Mouse (Mus musculus): ENCODE measurements around the gene Grcc10. TPM values are rescaled to one million over a fixed set of nuclear protein-coding genes. Genes with fewer than 3 reads are reported as not detected.

Gene Grcc10
- polyA plus RNA-seq, 1 experiment = 207 TPM

- peaks cover 9% of the 10 kb centered on the region for H3K4me1 ChIP-seq (ENCODE audit: control insufficient read depth, insufficient read depth, low read length)
- no peaks in the 10 kb centered on the region for H3K27me3 ChIP-seq (ENCODE audit: control insufficient read depth, insufficient read depth, low read length)
- H3K36me3 ChIP-seq (ENCODE audit: control insufficient read depth, insufficient read depth, low read length) = peaks cover 7% of the 10 kb centered on the region
- peak overlapping the region; percentile 69 for H3K27ac ChIP-seq (ENCODE audit: control insufficient read depth, insufficient read depth, low read depth, low read length)
- no peak for TF ChIP-seq CTCF (IDR thresholded peaks at IDR 0.05; ENCODE audit: control insufficient read depth, insufficient read depth, insufficient replicate concordance, low read depth, low read length)
- no peak for TF ChIP-seq POLR2A (IDR thresholded peaks at IDR 0.05; ENCODE audit: control insufficient read depth, low read depth, low read length)
- peak overlapping the region; percentile 53 for H3K4me3 ChIP-seq (ENCODE audit: control insufficient read depth, low read depth, low read length)
Measured at GRCm38 (mm10) chr6:124699962-124700610, 41.1 kb downstream of the Grcc10 start.

DNA sequence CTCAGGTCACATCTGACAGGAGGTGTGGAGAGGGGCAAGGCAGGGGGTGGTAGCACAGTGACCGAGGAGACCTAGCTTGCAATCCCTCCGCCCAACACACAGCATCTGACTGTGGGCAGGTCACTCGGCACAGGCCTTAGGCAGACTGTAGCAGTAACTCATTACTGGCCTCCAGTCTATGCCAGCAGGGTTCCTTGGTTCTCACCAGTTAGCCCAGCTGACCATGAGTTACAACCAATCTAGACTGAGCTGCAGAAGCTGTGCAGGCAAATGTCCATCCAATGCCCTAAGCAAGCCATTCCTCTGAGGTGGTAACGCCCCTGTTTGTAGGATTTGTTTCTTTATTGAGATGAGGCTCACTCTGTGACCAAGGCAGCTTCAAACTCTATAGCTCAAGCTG lies 41.8 kb downstream of the Grcc10 start:
- no peak overlapping the region for H3K4me3 ChIP-seq (ENCODE audit: control insufficient read depth, low read depth, low read length)
- H3K27me3 ChIP-seq (ENCODE audit: control insufficient read depth, insufficient read depth, low read length) = no peaks in the 10 kb centered on the region
- peaks cover 9% of the 10 kb centered on the region for H3K4me1 ChIP-seq (ENCODE audit: control insufficient read depth, insufficient read depth, low read length)
- H3K36me3 ChIP-seq (ENCODE audit: control insufficient read depth, insufficient read depth, low read length) = peaks cover 5% of the 10 kb centered on the region
- TF ChIP-seq POLR2A (IDR thresholded peaks at IDR 0.05; ENCODE audit: control insufficient read depth, low read depth, low read length) (no peak), CTCF (IDR thresholded peaks at IDR 0.05; ENCODE audit: control insufficient read depth, insufficient read depth, insufficient replicate concordance, low read depth, low read length) (no peak)
- H3K27ac ChIP-seq (ENCODE audit: control insufficient read depth, insufficient read depth, low read depth, low read length) = no peak overlapping the region; the same call in 1 of the 2 replicates

- peaks cover 9% of the 10 kb centered on the region for H3K4me1 ChIP-seq (ENCODE audit: control insufficient read depth, insufficient read depth, low read length)
- TF ChIP-seq POLR2A (IDR thresholded peaks at IDR 0.05; ENCODE audit: control insufficient read depth, low read depth, low read length) (no peak), CTCF (IDR thresholded peaks at IDR 0.05; ENCODE audit: control insufficient read depth, insufficient read depth, insufficient replicate concordance, low read depth, low read length) (no peak)
- no peak overlapping the region for H3K27ac ChIP-seq (ENCODE audit: control insufficient read depth, insufficient read depth, low read depth, low read length)
- no peaks in the 10 kb centered on the region for H3K27me3 ChIP-seq (ENCODE audit: control insufficient read depth, insufficient read depth, low read length)
- H3K4me3 ChIP-seq (ENCODE audit: control insufficient read depth, low read depth, low read length) = no peak overlapping the region
- H3K36me3 ChIP-seq (ENCODE audit: control insufficient read depth, insufficient read depth, low read length) = peaks cover 5% of the 10 kb centered on the region
Measured at GRCm38 (mm10) chr6:124698751-124699150, 42.4 kb downstream of the Grcc10 start.

DNA sequence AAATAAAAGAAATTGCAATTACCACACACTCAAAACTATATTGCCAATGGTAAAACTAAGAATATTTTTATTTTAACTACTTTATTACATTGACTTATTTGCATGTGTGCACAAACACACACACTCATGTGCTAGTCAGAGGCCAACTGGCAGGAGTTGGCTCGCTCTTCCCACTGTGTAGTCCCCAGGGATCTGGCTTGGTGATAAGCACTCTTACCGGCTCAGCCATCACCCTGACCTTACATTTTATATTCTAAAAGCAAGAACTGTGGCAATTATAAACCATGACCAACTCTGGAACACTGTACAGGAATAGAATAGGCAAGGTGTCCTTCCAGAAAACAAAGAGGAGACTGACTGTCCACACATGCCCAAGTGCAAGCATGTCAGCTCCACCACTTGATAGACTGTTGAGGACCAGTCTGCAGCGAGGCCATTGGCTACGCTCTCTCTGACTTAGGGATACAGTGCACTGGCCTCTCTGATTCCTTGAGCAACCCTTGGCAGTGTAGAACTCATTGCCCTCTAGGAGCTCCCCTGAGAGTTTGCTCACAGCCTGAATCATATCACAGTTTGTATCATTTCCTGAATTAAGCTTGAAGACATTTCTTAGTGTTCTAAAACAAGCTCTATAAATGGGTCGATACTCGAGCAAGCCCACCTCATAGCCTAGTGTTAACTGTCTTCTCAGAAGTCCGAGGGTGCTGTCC lies 44.6 kb downstream of the Grcc10 start:
- TF ChIP-seq CTCF (IDR thresholded peaks at IDR 0.05; ENCODE audit: control insufficient read depth, insufficient read depth, insufficient replicate concordance, low read depth, low read length) (no peak), POLR2A (IDR thresholded peaks at IDR 0.05; ENCODE audit: control insufficient read depth, low read depth, low read length) (no peak)
- peaks cover 9% of the 10 kb centered on the region for H3K4me1 ChIP-seq (ENCODE audit: control insufficient read depth, insufficient read depth, low read length)
- no peak overlapping the region for H3K4me3 ChIP-seq (ENCODE audit: control insufficient read depth, low read depth, low read length)
- H3K36me3 ChIP-seq (ENCODE audit: control insufficient read depth, insufficient read depth, low read length) = peaks cover 5% of the 10 kb centered on the region
- H3K27me3 ChIP-seq (ENCODE audit: control insufficient read depth, insufficient read depth, low read length) = no peaks in the 10 kb centered on the region
- no peak overlapping the region for H3K27ac ChIP-seq (ENCODE audit: control insufficient read depth, insufficient read depth, low read depth, low read length)

DNA sequence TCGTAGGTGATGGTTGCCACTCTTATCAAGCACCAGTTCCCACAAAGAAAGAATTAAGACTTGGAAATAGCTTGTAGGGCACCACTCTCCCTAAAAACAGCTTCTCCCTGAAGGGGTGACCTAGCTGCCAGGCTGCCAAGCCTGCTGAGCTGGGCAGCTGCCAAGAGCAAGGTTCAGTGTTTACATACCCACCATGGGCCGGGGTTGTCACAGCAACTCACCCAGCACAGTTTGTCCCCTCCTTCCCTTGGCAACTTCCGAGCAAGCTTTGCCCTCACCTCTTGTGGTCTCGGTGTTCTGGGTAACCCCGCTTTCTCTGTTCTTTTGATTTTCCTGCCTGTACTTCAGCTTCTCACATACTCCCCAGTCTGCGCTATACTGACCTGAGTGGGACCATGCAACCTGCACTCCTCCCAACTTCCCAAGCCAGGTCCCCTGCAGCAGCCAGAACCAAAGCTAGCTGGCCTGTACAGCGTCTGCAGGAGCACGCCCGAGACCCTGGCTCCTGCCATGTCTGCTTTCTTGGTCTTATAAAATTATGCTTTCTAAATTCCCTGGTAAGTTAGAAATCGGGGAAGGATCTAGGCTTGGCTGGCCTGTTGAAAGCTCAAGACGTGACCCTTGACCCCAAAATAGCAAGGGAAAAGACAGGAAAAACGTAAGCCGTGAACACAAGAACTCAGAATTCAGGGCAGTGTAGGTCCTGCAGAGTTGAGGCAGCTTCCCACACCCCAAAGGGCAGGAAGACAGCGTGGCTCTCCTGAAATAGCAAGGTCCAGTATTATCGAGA lies 46.8 kb downstream of the Grcc10 start:
- no peak for TF ChIP-seq POLR2A (IDR thresholded peaks at IDR 0.05; ENCODE audit: control insufficient read depth, low read depth, low read length)
- TF ChIP-seq CTCF (IDR thresholded peaks at IDR 0.05; ENCODE audit: control insufficient read depth, insufficient read depth, insufficient replicate concordance, low read depth, low read length) = no peak
- no peak overlapping the region for H3K27ac ChIP-seq (ENCODE audit: control insufficient read depth, insufficient read depth, low read depth, low read length)

GRCm38 (mm10) chr6:124693243-124693981 lies 47.8 kb downstream of the Grcc10 start:
- no peak overlapping the region; the same call in 1 of the 2 replicates for H3K27ac ChIP-seq (ENCODE audit: control insufficient read depth, insufficient read depth, low read depth, low read length)
- no peaks in the 10 kb centered on the region for H3K36me3 ChIP-seq (ENCODE audit: control insufficient read depth, insufficient read depth, low read length)
- TF ChIP-seq CTCF (IDR thresholded peaks at IDR 0.05; ENCODE audit: control insufficient read depth, insufficient read depth, insufficient replicate concordance, low read depth, low read length) (no peak), POLR2A (IDR thresholded peaks at IDR 0.05; ENCODE audit: control insufficient read depth, low read depth, low read length) (no peak)
- H3K4me3 ChIP-seq (ENCODE audit: control insufficient read depth, low read depth, low read length) = no peak overlapping the region
- no peaks in the 10 kb centered on the region for H3K27me3 ChIP-seq (ENCODE audit: control insufficient read depth, insufficient read depth, low read length)
- H3K4me1 ChIP-seq (ENCODE audit: control insufficient read depth, insufficient read depth, low read length) = 0 out of 2 replicates have a peak, but pooled peaks cover 2% of the 10 kb centered on the region

More for the DNA sequence above, 46.8 kb downstream of the Grcc10 start:
- no peak overlapping the region for H3K4me3 ChIP-seq (ENCODE audit: control insufficient read depth, low read depth, low read length)
- H3K27me3 ChIP-seq (ENCODE audit: control insufficient read depth, insufficient read depth, low read length) = no peaks in the 10 kb centered on the region
- no peaks in the 10 kb centered on the region for H3K36me3 ChIP-seq (ENCODE audit: control insufficient read depth, insufficient read depth, low read length)
- peaks cover 5% of the 10 kb centered on the region for H3K4me1 ChIP-seq (ENCODE audit: control insufficient read depth, insufficient read depth, low read length)
